Mouse (Mus musculus) liver, postnatal 0 days (tissue): ENCODE data around the gene Mettl23.

Experiments used
- CTCF ChIP-seq: sonication (generic); IDR thresholded peaks from 2 replicates; pipeline ENCODE4 v1.5.1; 2016; ENCODE audit warnings: antibody characterized with exemption, low read depth
- EP300 ChIP-seq: IDR thresholded peaks from 2 replicates; pipeline ENCODE4 v1.6.1; 2016; ENCODE audit warnings: antibody characterized with exemption, low read depth, mild to moderate bottlenecking

DNA sequence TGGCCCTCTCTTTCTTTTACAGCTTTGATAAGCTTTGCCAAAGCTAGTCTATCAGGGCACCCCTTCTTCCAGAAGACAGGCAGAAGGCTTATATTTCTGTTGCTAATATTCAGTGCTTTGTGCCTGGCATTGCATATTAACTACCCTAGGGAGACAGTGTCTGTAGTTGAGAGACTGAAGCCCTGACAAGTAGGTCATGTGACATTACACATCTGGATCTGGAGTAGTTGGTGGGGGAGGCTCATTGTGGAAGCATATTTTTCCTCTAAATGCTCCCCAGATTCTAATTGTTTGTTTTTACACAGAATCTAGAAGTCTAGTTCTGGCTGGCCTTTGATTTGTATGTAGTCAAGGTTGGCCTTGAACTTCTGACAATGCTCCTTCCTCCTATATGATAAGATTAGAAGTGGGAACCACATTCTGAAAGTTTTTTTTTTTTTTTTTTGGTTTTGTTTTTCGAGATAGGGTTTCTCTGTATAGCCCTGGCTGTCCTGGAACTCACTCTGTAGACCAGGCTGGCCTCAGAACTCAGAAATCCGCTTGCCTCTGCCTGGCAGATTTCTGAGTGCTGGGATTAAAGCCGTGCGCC is 3.6 kb downstream of the Mettl23 start:
- TF ChIP-seq CTCF, result no peak
- no peak for TF ChIP-seq EP300
